Mouse (Mus musculus): ENCODE results near the gene Cd9. TPM values are rescaled to one million over a fixed set of nuclear protein-coding genes. Genes with fewer than 3 reads are reported as not detected.

Cd9 gene
- total and polyA plus RNA-seq, 3 experiments = 51.6 to 97.7 (median 67.2) TPM

DNA sequence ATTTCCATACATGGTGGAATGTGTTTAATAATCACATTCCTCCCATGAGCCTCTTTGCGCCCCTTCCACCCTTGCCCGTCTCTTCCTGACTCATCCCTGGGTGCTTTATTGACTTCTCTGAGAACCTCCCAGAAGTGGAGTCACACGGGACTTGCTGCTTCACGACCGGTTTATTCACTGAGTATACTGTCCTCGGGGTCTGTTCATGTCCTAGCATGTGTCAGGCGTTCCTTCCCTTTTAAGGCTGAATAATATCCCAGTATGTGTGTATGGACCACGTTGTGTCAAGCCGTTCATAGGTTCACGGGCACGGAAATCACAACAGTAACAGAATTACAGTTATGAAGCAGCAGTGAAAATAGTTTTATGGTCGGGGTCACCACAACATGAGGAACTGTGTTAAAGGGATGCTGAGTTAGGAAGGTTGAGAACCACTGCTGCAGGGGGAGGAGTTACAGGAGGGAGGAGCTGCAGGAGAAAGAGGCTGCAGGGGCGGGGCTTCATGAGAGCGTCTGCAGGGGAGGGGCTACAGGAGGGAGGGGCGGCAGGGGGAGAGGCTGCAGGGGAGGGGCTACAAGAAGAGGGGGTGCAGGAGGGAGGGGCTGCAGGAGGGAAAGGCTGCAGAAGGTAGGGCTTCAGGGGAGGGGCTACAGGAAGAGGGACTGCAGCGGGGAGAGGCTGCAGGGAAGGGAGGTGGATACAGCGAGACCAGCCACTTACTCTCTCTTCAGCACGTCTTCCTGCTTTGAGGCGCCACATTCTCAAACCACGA, 72.4 kb downstream of the Cd9 start:
- peak; percentile 73 to 74 for DNase-seq
- WGBS = 23% methylated on average over 19 of the region's 20 CpGs
- Histone ChIP-seq H3K27ac (no peak overlapping the region), H3K36me3 (ENCODE audit: control insufficient read depth, insufficient read depth, low read length) (no peaks in the 10 kb centered on the region), H3K4me3 (no peak overlapping the region), H3K9ac (ENCODE audit: low read depth, low read length) (no peak overlapping the region), H3K79me2 (replicated peaks; ENCODE audit: control insufficient read depth, insufficient read depth, low read length) (no peaks in the 10 kb centered on the region), H3K4me1 (ENCODE audit: control insufficient read depth, insufficient read depth, low read length) (peaks cover 1% of the 10 kb centered on the region; the same call in 1 of the 2 replicates), H3K27me3 (ENCODE audit: control insufficient read depth, insufficient read depth, low read length) (no peaks in the 10 kb centered on the region)
- TF ChIP-seq POLR2A (IDR thresholded peaks at IDR 0.05; ENCODE audit: insufficient read depth, low read depth, low read length) (peak; percentile 24; the same call in 1 of the 2 replicates), CTCF (IDR thresholded peaks at IDR 0.05) (no peak)
- intact Hi-C loops (cut with DNase I) = no loop called here

DNA sequence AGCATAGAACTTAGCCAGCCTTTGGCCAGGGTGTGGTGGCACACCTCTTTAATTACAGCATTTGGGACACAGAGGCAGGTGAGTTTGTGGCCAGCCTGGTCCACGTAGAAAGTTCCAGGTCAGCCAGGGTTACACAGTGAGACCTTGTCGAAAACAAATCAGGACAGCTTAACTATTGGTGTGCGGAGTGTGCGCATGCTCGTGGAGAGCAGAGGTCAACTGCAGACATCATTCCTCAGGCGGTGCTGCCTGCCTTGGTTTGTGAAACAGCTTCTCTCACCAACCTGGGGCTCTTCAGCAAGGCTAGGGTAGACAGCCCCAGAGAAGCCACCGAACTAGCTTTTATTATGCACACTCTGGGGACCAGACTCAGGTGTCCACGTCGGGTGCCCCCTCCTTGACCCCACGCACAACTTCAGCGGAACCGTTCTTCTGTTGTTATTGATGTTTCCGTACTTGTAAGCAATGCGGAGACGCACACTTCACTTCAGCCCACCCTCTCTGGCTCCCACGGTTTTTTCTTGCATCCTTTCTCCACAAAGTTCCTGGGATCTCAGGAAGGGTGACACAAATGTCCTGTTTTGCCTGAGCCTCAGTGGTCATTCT, 74.0 kb downstream of the Cd9 start:
- Histone ChIP-seq H3K4me3 (no peak overlapping the region), H3K27me3 (ENCODE audit: control insufficient read depth, insufficient read depth, low read length) (no peaks in the 10 kb centered on the region), H3K79me2 (replicated peaks; ENCODE audit: control insufficient read depth, insufficient read depth, low read length) (no peaks in the 10 kb centered on the region), H3K27ac (no peak overlapping the region), H3K9ac (ENCODE audit: low read depth, low read length) (no peak overlapping the region), H3K36me3 (ENCODE audit: control insufficient read depth, insufficient read depth, low read length) (no peaks in the 10 kb centered on the region), H3K4me1 (ENCODE audit: control insufficient read depth, insufficient read depth, low read length) (peaks cover 1% of the 10 kb centered on the region; the same call in 1 of the 2 replicates)
- intact Hi-C loops (cut with DNase I) = no loop called here
- DNase-seq = no peak
- WGBS = 80% methylated on average over 16 of the region's 16 CpGs
- TF ChIP-seq EP300 (IDR thresholded peaks at IDR 0.05; ENCODE audit: insufficient read depth, low read depth, low read length) = no peak
- TF ChIP-seq POLR2A (IDR thresholded peaks at IDR 0.05; ENCODE audit: insufficient read depth, low read depth, low read length) = no peak
- no peak for TF ChIP-seq CTCF (IDR thresholded peaks at IDR 0.05)

DNA sequence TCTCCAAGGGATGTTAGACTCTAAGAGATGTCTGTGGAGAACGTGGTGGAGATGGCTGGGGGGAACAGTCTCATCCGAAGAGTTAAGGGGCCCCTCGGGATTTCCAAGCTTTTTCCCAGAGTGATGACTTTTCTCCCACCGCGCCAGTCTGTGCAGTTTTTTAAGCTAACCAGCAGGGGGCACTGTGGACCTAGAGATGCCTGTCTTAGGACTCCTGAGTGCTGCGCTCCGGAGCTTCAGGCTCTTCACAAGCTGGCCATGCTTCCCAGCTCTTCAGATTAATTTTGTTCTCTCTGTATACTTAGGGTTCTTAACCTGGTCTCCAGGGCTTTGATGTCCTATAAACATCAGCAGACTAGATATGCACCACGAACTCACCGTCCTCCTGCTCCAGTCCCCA, 75.8 kb downstream of the Cd9 start:
- no peak overlapping the region for H3K9ac ChIP-seq (ENCODE audit: low read depth, low read length)
- H3K4me1 ChIP-seq (ENCODE audit: control insufficient read depth, insufficient read depth, low read length) = peaks cover 1% of the 10 kb centered on the region; the same call in 1 of the 2 replicates
- intact Hi-C loops (cut with DNase I) = loop anchor here (2.0 kb wide), 4 partner anchors 80 to 242 kb away; no protein-coding TSS in a partner anchor
- 8% methylated on average over 9 of the region's 9 CpGs for WGBS
- no peak overlapping the region for H3K27ac ChIP-seq
- H3K4me3 ChIP-seq = no peak overlapping the region
- TF ChIP-seq CTCF (IDR thresholded peaks at IDR 0.05) (peak; percentile 93), POLR2A (IDR thresholded peaks at IDR 0.05; ENCODE audit: insufficient read depth, low read depth, low read length) (no peak), EP300 (IDR thresholded peaks at IDR 0.05; ENCODE audit: insufficient read depth, low read depth, low read length) (peak; percentile 93; the same call in 1 of the 2 replicates)
- no peaks in the 10 kb centered on the region for H3K27me3 ChIP-seq (ENCODE audit: control insufficient read depth, insufficient read depth, low read length)
- DNase-seq = peak; percentile 75 to 82
- no peaks in the 10 kb centered on the region for H3K79me2 ChIP-seq (replicated peaks; ENCODE audit: control insufficient read depth, insufficient read depth, low read length)
- H3K36me3 ChIP-seq (ENCODE audit: control insufficient read depth, insufficient read depth, low read length) = no peaks in the 10 kb centered on the region

DNA sequence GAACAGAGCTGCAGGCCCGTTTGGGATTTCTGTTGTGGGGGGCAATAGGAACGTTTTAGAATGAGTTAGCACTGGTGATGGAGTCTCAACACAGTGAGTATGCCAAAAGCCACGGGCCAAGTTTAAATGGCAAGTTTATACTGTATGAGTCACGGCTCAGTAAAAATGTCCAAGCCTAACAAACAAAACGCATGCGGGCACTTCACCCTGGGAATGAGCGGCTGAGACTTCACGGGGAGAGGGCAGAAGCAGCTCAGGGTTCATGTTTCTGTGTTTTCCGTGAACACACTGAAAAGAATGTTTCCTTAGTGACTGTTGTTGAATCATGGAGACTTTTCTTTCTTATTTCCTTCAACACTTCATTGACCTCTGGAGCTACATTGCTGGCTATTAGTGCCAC, 81.3 kb downstream of the Cd9 start:
- WGBS = 70% methylated on average over 9 of the region's 9 CpGs
- no peak overlapping the region for H3K4me3 ChIP-seq
- no peak overlapping the region for H3K9ac ChIP-seq (ENCODE audit: low read depth, low read length)
- H3K79me2 ChIP-seq (replicated peaks; ENCODE audit: control insufficient read depth, insufficient read depth, low read length) = no peaks in the 10 kb centered on the region
- H3K27ac ChIP-seq = no peak overlapping the region
- no peaks in the 10 kb centered on the region for H3K36me3 ChIP-seq (ENCODE audit: control insufficient read depth, insufficient read depth, low read length)
- TF ChIP-seq EP300 (IDR thresholded peaks at IDR 0.05; ENCODE audit: insufficient read depth, low read depth, low read length) = no peak
- no peak for TF ChIP-seq CTCF (IDR thresholded peaks at IDR 0.05)
- no peak for TF ChIP-seq POLR2A (IDR thresholded peaks at IDR 0.05; ENCODE audit: insufficient read depth, low read depth, low read length)
- intact Hi-C loops (cut with DNase I) = no loop called here
- no peaks in the 10 kb centered on the region for H3K4me1 ChIP-seq (ENCODE audit: control insufficient read depth, insufficient read depth, low read length)
- DNase-seq = no peak
- no peaks in the 10 kb centered on the region for H3K27me3 ChIP-seq (ENCODE audit: control insufficient read depth, insufficient read depth, low read length)

DNA sequence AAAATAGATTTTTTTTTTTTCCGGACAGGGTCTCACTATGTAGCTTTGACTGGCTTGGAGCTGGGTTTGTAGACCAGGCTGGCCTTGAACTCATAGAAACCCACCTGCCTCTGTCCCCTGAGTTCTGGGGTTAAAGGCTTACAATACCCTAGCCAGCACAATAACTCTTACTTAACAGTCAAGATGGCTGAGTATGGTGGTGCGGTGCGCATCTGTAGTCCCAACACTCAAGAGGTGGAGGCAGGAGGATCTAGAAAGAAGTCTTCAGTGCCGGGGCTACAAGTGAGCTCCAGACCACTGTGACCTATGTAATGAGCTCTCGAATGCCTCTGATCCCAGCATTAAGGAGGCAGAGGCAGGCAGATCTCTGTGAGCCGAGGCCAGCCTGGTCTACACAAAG, 82.9 kb downstream of the Cd9 start:
- Histone ChIP-seq H3K27ac (no peak overlapping the region), H3K4me3 (no peak overlapping the region), H3K27me3 (ENCODE audit: control insufficient read depth, insufficient read depth, low read length) (no peaks in the 10 kb centered on the region), H3K79me2 (replicated peaks; ENCODE audit: control insufficient read depth, insufficient read depth, low read length) (no peaks in the 10 kb centered on the region), H3K36me3 (ENCODE audit: control insufficient read depth, insufficient read depth, low read length) (no peaks in the 10 kb centered on the region), H3K9ac (ENCODE audit: low read depth, low read length) (no peak overlapping the region), H3K4me1 (ENCODE audit: control insufficient read depth, insufficient read depth, low read length) (no peaks in the 10 kb centered on the region)
- WGBS = 88% methylated on average over 6 of the region's 6 CpGs
- TF ChIP-seq CTCF (IDR thresholded peaks at IDR 0.05) (no peak), POLR2A (IDR thresholded peaks at IDR 0.05; ENCODE audit: insufficient read depth, low read depth, low read length) (no peak), EP300 (IDR thresholded peaks at IDR 0.05; ENCODE audit: insufficient read depth, low read depth, low read length) (no peak)
- no peak for DNase-seq
- intact Hi-C loops (cut with DNase I) = no loop called here

DNA sequence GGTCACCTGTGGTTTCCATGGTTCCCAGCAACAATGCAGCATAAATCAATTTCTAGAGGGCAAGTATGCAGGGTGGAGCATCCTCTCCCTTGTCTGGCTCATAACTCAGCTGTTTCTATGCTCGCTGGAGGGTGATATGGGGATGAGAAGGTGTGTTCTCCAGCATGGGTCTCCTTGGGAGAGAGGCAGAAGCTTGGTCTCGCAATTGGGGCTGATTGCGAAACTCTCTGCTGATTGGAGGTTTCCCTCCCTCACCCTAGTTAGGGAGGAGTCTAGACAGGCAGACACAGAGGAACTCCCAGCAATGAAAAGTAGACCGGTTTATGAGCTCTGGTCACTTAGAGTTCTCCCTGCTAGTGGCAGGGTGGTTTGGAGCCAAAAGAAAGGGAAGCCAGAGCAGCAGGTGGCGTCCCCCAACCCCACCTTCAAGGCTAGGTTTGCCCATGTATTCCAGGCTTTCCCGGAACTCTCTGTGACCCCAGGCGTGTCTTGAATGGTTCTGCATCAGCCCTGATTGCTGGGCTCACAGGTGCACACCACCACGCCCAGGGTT, 83.5 kb downstream of the Cd9 start:
- Histone ChIP-seq H3K9ac (ENCODE audit: low read depth, low read length) (no peak overlapping the region), H3K36me3 (ENCODE audit: control insufficient read depth, insufficient read depth, low read length) (no peaks in the 10 kb centered on the region), H3K4me1 (ENCODE audit: control insufficient read depth, insufficient read depth, low read length) (no peaks in the 10 kb centered on the region), H3K27me3 (ENCODE audit: control insufficient read depth, insufficient read depth, low read length) (no peaks in the 10 kb centered on the region), H3K79me2 (replicated peaks; ENCODE audit: control insufficient read depth, insufficient read depth, low read length) (no peaks in the 10 kb centered on the region), H3K4me3 (no peak overlapping the region), H3K27ac (no peak overlapping the region)
- intact Hi-C loops (cut with DNase I) = no loop called here
- WGBS = 52% methylated on average over 8 of the region's 8 CpGs
- peak in 1 of 2 experiments; percentile 30 for DNase-seq
- TF ChIP-seq CTCF (IDR thresholded peaks at IDR 0.05) (no peak), EP300 (IDR thresholded peaks at IDR 0.05; ENCODE audit: insufficient read depth, low read depth, low read length) (no peak), POLR2A (IDR thresholded peaks at IDR 0.05; ENCODE audit: insufficient read depth, low read depth, low read length) (no peak)
